Mouse (Mus musculus): ENCODE results near the gene Eif3d.

DNA sequence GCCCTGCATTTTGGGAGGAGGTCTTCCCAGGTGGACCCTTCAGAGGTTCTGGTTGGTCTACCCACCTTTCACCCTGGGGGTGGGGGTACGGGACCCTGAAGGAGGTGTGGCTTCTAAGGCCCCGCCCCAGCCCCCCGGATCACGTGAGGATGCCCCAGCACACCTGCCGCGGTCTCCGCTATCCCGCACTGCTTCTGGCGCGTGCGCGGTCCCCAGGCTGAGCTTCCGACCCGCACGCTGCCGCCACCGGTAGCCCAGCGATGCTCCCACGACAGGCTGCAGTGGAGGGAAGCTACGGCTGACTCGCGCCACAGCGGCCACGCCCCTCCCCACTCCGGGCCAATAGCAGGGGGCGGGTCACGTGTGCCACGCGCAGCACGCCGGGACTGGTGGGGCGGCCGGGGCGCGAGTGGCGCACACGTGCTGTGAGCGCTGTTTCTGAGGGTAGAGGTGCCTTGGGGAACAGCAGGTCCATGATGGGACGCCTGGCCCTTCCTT, 14.2 kb downstream of the Eif3d start, which contains the start of gene Foxred2:
- TF ChIP-seq CTCF (IDR thresholded peaks at IDR 0.05; ENCODE audit: borderline replicate concordance, insufficient read depth, low read length) (no peak), POLR2A (IDR thresholded peaks at IDR 0.05; ENCODE audit: low read depth, low read length) (peak; percentile 53; the same call in 1 of the 2 replicates)

All from embryonic fibroblast, embryonic 13.5 days (primary cell).